Mouse (Mus musculus) spleen, adult 12 weeks (tissue): ENCODE results near the gene Ncor2.

Experiments used
- DNase-seq: peaks from one replicate; pipeline ENCODE4 v3.0.0; 2022; ENCODE audit warnings: low spot score

The Ncor2 gene

DNA sequence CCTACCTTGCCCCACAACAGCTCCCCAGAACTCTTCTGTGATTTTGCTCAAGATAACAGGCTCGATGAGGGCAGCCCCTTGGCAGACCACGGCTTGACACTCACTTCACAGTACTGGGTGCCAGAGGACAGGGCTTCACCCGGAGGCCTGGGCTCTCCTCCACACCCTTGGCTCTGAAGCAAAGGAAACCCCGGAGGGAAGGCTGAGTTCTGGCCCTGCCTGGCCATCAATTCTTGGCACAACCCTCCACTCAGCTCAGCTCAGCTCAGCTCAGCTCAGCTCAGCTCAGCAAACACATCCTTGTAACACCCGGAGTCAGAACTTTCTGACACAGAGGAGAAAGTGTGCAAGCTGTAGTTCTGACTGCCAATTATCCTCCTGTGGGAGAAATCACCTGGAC is 30.3 kb downstream of the Ncor2 start:
- no peak for DNase-seq

DNA sequence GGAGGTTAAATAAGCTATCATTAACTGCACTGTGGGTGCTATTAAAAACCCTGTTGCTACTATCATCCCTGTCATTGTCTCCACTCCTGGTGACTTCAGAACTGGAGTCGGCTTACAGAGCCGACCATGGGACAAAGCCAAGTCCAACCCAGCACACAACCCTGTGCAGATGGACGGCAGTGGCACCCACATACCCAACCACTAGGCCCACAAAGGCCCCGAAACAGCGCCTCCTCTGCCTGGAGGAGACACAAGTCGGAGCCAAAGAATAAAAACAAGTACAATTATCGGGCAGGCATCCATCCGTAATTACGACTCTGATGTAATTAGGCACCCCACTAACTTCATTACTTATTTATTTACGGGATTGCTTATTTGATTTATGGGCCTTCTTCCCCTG is 30.8 kb downstream of the Ncor2 start:
- DNase-seq = no peak

DNA sequence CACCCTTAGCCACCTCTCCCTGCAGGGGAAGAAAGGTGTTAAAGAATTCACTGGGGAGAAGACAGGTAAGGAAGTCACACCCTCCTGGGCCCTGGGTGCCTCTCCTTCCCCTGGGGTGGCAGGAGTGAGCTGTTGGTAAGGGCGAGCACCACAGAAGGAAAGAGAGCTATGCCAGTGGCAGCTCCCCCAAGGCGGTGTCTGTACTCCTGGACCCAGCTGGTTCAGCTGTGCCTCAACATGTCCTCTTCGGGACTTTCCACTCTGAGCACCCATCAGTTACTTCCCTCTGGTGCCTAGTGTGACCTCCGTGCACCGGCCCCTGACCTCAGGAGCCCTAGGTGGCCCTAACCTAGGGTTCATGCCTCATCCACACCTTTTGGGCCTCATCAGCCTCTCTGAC is 31.9 kb downstream of the Ncor2 start:
- no peak for DNase-seq

DNA sequence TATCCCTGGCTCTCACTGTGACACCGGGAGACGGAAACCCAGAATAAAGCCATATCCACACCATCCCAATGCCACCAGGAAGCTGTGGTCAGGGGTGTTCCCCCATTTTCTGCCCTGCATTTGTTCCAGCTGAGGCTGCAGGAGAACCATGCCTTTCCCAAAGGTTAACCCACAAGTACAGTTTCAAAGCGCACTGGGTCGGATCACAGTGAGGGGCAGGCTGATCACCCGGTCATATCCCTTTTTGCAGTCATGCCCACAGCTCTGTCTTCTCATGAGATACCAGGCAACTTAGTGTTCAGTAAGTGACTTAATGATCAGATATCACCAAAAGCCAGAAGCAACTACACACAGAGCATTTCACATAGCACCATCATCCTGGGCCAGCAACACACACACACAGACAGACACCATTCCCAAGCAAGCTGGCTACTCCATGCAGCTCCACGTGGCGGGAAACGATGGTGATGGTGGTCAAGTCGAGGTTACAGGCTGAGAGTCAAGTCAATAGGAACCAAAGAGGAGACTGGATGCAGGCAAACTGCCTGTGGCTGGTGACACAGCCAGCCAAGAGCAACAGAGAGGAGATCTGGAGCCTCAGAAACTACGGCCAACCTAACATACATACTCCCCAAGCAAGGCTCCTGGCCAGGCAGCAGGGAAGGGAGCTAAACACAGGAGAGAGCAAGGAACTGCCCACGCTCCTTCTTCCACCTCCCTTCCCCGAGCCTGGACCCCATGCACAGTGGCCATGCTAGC is 35.7 kb downstream of the Ncor2 start:
- no peak for DNase-seq

DNA sequence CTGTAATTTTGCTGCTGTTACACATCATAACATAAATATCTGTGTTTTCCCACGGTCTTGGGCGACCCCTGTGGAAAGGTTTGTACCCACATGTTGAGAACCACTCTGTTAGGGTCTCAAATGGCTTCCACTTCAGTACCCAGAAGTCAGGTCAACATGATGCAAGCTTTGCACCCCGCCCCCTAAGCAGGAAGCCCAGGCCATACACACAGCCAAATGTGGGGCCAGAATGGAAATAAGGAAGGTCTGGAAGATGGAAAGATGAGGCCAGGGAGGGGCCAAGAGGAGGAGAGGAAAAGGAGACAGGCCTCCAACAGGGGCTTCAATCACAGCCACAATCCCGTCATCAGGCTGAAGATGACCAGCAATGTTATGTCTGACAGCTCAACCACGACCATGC is 37.1 kb downstream of the Ncor2 start:
- DNase-seq = no peak

DNA sequence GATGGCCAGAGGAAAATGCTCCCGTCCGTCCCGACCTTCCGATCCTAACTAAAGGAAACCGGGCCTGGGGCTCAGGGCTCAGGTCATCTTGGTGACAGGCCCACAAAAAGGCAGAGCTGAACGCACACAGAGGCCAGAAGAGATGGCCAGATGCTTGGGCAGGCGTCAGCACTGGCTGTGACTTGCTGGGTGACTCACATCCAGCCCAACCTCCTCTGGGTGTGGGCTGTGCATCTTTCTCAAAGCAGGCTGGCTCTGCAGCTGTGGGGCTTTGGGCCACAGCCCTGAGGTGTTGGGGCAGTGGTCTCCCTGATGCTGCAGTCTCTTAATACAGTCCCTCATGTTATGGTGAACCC is 37.5 kb downstream of the Ncor2 start:
- DNase-seq = no peak

DNA sequence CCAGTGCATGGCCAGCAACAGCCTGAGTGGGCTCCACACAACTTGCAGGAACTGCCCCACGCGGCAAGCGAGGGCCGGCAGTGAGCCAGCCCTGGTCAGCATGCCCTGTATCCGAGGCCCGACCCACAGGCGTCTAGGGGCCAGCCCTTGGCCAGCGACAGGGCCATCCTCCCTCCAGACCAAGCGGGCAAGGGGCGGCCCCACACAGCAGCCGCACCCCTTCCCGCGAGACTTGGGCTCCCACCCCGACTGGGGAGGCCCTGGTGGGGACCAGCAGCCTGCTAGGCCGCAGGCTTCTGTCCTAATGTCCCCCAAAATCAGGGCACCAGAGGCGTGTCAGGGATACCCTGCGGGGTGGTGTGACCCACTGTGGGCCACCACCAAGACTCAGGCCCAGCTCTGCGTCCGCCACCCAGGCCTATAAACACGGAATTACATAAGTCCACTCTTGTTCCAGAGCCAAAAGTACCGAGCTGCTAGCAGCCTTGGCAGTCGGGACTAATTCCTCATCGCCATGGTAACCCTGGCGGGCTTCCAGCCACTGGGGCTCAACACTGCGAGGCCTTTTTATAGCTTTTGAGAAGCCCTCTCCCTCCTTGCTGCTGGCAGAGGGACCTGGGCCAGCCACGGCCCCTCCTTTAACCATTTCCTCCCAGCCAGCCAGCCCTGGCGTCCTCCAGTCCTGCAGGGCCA is 38.0 kb downstream of the Ncor2 start:
- peak; percentile 26 for DNase-seq

DNA sequence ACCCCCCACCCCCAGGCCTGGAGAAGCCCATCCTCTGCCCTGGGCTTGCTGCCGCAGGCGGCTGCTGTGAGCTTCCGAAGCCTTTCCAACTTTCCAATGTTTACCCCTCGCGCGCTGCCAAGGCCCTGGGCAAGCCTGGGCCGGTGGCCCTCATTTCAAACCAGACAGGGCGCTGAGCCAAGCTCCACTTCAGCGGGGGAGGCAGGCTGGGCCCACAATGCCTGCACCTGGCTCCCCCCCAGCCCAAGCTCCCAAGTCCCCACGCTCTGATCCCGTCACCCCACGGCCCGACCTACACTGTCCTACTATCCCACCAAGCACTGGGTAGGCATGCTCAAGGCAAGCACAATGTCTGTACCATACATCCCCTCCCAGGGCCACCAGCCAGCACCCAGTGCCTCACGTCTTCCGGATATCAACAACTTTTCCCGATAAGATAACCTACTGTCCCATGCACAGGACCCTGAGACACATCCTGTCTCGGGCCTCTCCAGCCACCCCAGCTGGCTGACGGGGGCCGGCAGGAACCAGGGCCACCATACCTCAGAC is 38.8 kb downstream of the Ncor2 start:
- no peak for DNase-seq

DNA sequence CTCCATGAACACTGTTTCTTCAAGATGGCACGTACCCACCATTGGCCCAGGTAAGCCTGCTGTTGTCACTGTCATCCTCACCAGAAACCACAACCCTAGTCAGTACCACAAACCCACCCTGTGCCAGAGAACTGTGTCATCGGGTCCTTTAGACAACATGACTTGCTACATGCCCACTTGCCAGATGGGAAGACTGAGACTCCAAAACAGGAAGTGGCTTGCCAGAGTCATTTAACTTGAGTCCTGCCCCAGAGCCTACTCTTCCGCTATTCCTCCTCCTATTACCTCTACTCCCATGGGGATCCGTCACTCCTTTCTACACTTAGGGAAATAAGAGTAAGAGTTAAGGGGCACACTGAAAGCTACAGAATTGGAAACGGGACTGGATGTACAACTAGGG is 39.4 kb downstream of the Ncor2 start:
- DNase-seq = no peak

DNA sequence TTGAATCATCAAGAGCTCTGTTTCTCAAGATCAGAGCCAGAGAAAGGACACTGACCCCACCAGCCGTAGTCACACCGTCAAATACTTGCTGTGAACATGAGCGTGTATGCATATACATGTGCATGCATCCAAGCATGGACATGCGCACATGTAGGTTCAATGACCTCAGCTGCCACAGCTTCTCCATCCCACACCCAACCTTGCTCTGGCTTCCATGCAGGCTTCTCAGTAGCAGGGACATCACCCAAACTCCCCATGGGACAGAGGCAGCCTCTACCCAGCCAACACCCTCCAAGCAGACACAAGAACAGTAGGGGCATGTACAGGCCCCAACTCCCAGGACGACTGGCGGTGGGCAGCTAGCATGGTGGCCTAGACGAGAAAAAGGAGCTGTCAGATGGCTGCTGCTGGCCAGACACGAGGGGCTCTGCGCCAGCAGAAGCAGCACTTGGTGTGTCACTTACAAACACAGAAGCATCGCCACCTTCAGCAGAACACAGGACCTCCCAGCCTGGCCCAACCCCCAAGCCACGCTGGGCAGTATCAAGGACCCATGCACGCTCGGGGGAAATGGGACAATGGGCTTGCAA is 40.1 kb downstream of the Ncor2 start:
- DNase-seq = no peak

DNA sequence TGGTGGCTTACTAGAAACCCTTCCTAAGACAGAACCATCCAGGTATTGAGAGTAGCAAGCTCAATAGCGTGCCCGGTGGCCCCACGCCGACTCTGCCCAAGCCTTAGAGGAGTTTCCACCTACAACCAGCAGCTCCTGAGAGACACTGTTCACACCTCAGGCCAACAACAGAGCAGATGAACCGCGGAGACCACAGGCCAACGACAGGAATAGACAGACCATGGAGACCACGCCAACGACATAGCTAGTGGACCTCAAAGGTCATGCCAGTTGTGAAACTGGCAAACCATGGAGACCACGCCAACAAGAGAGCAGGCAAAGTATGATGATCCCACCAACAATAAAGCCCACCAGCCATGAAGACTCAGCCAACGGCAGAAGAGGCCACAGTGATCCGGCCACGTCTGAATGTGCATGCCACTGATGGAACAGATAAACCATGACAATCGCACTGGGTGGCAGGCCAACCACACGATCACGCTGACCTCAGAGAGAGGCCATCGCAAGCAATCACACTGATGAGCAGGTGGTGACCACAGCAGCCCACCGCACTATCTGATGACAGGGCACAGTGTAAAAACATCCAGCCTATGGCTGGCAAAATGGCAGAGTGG is 41.2 kb downstream of the Ncor2 start:
- DNase-seq = no peak

DNA sequence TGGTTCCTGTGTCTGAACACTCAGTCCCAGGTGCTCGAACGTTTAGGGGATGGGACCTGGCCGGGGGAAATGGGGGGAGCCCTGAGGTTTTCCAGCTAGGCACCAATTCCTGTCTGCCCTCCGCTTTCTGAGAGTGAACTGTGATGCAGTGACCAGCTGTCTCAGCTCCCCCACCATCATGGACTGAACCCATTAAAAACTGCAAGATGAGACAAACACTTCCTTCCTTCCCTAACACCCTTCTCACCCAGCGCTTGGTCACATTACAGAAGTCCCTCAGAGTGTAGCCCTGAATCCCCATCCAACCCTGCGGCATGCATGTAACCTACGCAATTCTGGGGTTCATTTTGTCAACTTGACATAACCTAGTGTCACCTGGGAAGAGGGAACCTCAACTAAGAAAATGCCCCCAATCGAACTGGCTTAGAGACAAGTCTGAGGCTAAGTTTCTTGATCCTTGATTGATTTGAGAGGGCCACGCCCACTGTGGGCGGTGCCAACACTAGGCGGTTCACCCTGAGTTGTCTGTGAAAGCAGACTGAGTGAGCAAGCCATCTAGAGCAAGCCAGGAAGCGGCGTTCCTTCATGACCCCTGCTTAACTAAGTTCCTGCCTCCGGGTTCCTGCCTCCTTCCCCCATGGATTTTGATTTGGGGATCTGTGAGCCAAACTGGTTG is 41.9 kb downstream of the Ncor2 start:
- DNase-seq = peak; percentile 35

DNA sequence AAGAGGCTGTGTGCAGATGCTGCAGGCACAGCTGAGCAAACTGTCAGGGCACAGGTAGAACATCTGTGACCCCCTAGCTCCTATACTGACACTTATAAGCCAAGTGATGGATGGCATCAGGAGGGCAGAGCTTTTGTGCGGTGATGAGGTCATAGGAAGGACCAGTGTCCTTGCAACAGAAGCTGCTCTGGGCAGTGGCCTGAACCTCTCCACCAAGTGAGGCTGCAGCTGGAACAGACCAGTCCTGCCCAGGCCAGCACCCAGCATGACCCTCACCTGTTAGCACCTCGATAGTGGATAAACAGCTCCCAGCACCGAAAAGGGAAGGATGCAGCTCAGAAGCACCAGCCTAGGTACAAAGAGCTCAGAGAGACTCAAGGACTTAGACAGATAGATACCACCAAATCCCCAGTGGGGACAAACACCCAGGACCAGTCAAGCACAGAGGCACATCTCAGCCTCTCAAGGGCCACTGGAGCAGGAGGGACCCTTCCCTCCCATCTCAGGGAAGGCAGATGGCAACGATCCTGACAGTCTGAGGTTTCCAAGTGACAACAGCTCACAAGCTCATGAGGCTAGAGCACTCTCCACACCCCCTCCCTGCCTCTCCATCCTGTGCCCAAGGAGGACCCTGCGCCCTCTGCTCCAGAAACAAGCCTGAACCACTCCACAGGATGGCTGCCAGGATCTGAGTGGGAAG is 42.6 kb downstream of the Ncor2 start:
- no peak for DNase-seq

DNA sequence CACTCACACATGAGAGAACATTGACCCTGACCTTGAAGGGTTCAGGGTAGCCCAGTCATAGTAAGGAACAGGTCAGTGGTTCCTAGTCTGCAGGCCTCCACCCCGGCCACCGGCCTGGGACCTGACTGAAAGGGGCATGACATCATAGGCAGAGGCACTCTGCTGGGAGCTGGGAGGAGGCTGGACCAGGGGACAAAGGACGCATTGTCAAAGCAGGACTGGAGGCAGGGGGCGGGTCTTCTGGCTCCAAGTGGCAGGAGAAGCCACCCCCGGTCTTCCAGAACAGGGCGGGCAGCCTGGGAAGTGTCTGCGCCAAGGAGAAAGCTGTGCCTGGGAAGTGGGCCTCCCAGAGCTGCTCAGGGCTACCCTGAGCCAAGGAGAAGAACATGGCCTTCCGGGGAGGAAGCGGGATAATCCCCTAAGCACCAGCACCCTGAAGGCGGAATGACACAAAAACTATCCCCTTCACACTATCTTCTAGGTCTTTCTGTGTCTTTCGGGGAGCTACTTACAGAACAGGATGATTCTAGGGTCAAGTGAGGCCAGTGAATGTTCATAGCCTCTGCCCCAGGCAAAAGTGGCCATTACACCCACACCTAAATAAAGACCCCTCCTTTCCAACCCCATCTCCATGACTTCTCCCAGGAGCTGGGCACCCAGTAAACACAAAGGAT is 44.1 kb downstream of the Ncor2 start:
- DNase-seq = no peak

DNA sequence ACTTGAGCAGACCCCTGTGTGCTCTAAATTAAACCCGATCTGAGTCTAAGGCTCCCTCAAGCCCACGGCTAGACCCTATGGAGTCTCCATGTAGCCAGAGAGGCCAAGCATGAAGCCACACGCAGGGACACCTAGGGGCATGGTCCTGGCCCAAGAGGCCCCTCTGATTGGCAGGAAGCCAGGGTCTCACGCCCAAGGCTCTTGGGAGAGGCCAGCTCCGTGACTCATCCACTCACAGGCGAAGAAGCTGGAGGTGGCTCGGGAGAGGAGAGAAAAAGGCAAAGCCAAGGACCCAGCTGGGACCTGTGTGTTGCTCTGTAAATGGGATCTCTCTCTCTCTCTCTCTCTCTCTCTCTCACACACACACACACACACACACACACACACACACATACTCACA is 44.6 kb downstream of the Ncor2 start:
- no peak for DNase-seq

DNA sequence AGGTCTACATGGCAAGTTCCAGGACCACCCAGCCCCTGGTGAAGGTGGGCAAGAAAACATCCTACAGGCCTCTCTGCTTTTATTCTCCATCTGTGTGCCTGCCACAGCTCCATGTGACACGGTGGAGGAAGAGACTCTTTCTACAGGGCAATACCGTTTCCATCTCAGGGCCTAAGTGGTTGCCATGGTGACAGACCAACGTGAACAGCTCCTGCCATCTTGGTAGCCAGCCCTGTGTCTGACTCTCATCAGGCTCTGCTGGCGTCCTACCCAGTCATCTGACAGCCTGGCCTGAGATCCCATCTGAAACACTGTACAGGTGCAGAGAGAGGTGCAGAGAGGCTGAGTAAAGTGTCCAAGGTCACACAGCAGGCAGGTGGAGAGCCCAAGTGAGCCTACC is 45.4 kb downstream of the Ncor2 start:
- no peak for DNase-seq

DNA sequence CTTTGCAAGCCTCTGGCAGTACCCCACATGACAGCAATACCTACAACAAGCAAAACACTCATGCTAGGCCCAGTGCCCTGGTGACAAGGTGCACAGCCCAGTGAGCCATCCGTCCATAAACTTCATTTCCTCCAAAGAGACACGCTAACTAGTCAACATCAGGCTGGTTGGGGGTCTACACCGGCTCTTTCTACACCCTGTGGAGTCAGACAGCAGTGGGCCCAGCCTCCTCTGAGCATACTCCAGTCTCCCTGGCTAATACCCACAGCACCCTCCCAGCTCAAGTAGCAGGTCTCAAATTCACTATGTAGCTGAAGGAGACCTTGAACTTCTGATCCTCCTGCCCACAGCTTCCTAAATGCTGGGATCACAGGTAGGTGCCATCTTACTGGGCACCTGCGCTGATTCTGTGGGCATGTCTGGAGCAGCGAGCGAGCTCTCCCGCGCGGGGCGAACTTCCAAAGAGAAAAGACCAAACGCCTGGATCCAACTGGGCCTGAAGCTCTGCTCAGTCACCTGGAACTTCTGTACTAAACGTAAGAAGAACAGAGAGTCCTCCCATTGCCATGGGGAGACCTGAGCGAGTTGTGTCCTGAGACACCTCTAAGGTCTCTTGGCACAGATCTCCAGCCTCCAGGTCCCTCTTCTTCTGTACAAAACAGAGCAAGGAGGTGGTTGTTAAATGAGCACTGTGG is 46.3 kb downstream of the Ncor2 start:
- no peak for DNase-seq

DNA sequence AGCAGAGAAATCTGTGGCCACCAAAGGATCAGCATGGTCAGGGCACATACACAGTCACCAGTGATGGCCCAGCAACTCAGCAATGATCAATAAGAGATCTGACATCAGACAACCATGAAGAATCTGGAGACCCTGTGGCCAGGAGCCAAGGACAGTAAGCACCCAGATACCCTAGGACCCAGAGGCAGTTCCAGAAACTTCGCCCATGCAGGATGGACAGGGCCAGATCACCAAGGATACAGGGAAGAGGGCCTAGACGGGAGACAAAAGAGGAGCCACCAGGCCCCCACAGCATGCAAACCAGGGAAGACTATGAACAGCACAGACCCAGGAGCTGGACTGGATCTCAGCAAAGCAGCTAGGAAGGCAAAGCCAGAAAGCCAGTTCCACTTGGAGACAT is 47.0 kb downstream of the Ncor2 start:
- DNase-seq = no peak

DNA sequence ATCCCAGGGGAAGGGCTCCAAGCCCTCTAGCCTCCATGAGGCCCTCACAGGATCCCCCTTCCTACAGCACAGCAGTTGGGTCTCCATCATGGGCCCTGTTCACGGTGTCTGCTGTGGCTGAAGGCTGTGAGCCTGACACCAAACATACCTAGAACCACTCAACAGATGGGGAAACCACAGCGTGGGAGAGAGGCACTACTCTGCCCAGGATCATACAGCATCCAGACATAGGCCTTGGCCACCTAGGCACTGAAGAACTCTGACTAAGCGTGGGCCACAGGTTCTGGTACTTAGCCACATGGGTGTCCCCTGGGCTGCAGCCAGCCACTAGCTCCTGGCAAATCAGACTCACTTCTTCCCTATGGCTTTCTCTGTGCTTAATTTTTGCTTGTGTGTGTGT is 48.6 kb downstream of the Ncor2 start:
- no peak for DNase-seq

DNA sequence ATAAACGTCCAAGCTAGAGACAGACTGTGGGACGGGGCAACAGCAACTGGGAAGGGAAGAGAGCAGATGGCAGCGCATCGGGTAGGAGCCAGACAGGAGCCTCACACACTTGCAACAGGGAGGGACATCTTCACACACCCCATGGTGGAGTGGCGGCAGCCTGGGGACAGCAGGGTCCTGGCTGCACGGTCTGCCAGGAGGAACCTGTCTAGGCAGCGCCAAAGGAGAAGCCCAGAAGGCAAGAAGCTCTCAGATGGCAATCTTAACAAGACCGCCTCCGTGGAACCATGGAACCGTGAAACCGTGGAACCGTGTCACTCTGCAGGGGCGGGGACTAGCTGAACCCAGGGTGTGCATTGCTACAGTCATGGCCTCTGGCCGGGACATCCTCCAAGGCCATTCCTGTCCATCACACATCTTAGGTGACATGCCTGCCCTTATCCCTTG is 50.1 kb downstream of the Ncor2 start:
- no peak for DNase-seq
